Mouse (Mus musculus) limb, embryonic 13.5 days (tissue): ENCODE results near the gene Slc8a1. TPM values are rescaled to one million over a fixed set of nuclear protein-coding genes. Genes with fewer than 3 reads are reported as not detected.

ENCODE experiments used
- ATAC-seq: fragments of 200-750 bp; cut with Nextera tagmentation; 2 replicates; pipeline ENCODE4 v1.8.0; 2017; ENCODE audit warnings: low read depth, moderate number of reproducible peaks, moderate TSS enrichment; ENCODE audit not compliant: low FRiP score
- H3K27ac ChIP-seq: fragments of 300-500 bp; sonication (generic); 2 replicates; pipeline ENCODE4 v1.5.1; 2015; ENCODE audit warnings: inconsistent platforms, mild to moderate bottlenecking, moderate library complexity
- H3K27me3 ChIP-seq: fragments of 300-500 bp; sonication (generic); 2 replicates; pipeline ENCODE4 v1.6.1; 2015; ENCODE audit warnings: mild to moderate bottlenecking, inconsistent platforms
- H3K36me3 ChIP-seq: fragments of 300-500 bp; sonication (generic); 2 replicates; pipeline ENCODE4 v1.6.1; 2015; ENCODE audit warnings: inconsistent platforms, mild to moderate bottlenecking, moderate library complexity
- H3K4me1 ChIP-seq: fragments of 300-500 bp; sonication (generic); 2 replicates; pipeline ENCODE4 v1.6.1; 2015; ENCODE audit warnings: inconsistent platforms
- H3K4me2 ChIP-seq: fragments of 300-500 bp; sonication (generic); replicated peaks from 2 replicates; pipeline ENCODE4 v1.6.1; 2015; ENCODE audit warnings: inconsistent platforms, mild to moderate bottlenecking, moderate library complexity
- H3K4me3 ChIP-seq: fragments of 300-500 bp; sonication (generic); 2 replicates; pipeline ENCODE4 v1.5.1; 2015; ENCODE audit warnings: moderate library complexity, mild to moderate bottlenecking, inconsistent platforms
- H3K9ac ChIP-seq: fragments of 300-500 bp; sonication (generic); 2 replicates; pipeline ENCODE4 v1.6.1; 2015; ENCODE audit warnings: mild to moderate bottlenecking, inconsistent platforms
- H3K9me3 ChIP-seq: fragments of 300-500 bp; sonication (generic); 2 replicates; pipeline ENCODE4 v1.6.1; 2016; ENCODE audit warnings: inconsistent platforms
- WGBS: fragments of 180-500 bp; shearing (Covaris S2); methylation state at CpG from one replicate; pipeline ENCODE4 v1.1.7; 2015; 5-methylcytosine and 5-hydroxymethylcytosine counted together
- polyA plus RNA-seq: library from polyadenylated mRNA; unstranded; fragments of >200 nt; fragmentation: Nextera tagmentation; extraction: Ambion mirVana; gene quantifications from 2 replicates; pipeline ENCODE4 v1.2.1, GENCODE M21; 2015

Gene Slc8a1
- polyA plus RNA-seq, 1 experiment from 2014 or later = 7.5 TPM

DNA sequence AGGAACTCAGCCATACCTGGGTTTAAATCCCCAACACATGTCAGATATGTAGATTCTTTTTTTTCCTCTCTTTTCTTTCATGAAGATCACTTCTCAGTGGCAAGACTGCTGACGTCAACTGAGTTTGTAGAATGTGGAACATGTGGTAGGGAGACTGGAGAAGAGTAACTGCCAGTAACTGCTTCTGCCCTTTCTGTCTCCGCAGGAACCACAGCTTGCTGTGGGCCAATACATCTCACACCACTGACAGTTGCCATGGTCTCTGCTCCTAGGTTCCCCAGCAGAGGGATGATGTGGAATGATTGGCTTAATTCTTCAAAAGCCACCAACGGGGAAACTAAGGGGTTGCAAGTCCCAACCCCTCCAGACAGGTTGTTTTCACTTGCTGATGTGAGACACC, 33.4 kb downstream of the Slc8a1 start:
- Histone ChIP-seq H3K4me3 (no peak overlapping the region), H3K36me3 (no peaks in the 10 kb centered on the region), H3K4me2 (no peak overlapping the region), H3K27me3 (no peaks in the 10 kb centered on the region), H3K9me3 (no peaks in the 10 kb centered on the region), H3K9ac (no peak overlapping the region), H3K27ac (no peak overlapping the region), H3K4me1 (no peaks in the 10 kb centered on the region)
- 41% methylated on average over 3 of the region's 3 CpGs for WGBS
- ATAC-seq = no peak

DNA sequence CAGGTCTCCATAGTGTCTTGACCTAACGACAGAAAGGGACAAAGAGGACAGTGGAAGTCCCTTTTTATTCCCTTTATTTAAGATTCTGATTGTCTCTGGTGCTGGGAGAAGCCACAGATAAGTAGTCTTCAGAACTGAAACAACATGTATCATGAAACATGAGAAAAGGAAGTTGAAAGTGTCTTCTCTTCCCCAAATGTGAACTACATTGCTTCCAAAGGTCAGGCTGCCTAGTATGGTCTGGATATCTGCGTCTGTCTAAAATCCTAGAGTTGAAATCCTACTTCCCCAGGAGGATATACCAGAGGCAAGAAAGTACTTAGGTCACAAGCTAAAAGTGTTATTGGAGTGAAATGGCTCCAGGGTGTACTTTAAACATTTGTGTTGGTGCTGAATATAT, 34.9 kb downstream of the Slc8a1 start:
- Histone ChIP-seq H3K9ac (no peak overlapping the region), H3K4me1 (peaks cover 8% of the 10 kb centered on the region; the same call in 1 of the 2 replicates), H3K9me3 (no peaks in the 10 kb centered on the region), H3K4me3 (no peak overlapping the region), H3K27me3 (no peaks in the 10 kb centered on the region), H3K36me3 (no peaks in the 10 kb centered on the region), H3K4me2 (no peak overlapping the region), H3K27ac (no peak overlapping the region)
- 71% methylated on average over 2 of the region's 2 CpGs for WGBS
- ATAC-seq = no peak

DNA sequence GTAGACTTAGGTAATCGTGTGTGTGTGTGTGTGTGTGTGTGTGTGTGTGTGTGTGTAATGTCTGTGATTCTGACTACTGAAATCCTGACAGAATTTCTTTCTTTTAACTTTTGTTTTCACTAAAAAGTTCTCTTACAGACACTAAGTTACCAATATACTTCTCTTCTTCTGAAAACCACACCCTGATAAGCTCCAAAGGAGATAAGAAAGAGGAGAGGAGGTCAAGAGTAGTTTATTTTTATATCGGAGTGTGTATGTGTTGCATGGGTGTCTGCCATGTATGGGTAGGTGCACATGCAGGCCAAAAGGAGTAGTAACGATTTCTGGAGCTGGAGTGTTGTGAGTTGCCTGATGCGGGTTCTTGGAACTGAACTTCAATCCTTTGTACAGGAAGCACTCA, 36.5 kb downstream of the Slc8a1 start:
- Histone ChIP-seq H3K4me1 (peaks cover 8% of the 10 kb centered on the region; the same call in 1 of the 2 replicates), H3K9ac (no peak overlapping the region), H3K4me2 (no peak overlapping the region), H3K4me3 (no peak overlapping the region), H3K27me3 (no peaks in the 10 kb centered on the region), H3K27ac (no peak overlapping the region), H3K9me3 (no peaks in the 10 kb centered on the region), H3K36me3 (no peaks in the 10 kb centered on the region)
- WGBS = 78% methylated on average over 4 of the region's 4 CpGs
- no peak for ATAC-seq

DNA sequence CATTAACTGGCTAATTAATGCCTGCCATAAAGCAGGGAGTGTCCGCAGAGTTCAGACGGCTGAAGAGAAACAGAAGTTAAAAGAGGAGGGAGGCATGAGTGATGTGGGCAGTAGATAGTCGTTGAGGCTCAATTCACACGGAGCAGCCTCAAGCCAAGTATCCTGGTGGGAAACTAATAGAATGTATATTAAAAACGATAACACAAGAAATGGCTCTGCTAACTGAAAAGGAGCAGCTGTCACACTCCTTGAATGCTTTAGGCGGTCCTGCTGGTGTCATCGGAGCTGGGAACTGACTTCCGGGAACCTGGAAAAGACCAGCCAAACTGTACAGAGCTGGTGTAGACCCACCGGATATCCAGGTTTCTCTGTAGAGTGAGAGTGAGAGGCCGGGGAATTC, 39.4 kb downstream of the Slc8a1 start:
- WGBS = 37% methylated on average over 10 of the region's 10 CpGs

DNA sequence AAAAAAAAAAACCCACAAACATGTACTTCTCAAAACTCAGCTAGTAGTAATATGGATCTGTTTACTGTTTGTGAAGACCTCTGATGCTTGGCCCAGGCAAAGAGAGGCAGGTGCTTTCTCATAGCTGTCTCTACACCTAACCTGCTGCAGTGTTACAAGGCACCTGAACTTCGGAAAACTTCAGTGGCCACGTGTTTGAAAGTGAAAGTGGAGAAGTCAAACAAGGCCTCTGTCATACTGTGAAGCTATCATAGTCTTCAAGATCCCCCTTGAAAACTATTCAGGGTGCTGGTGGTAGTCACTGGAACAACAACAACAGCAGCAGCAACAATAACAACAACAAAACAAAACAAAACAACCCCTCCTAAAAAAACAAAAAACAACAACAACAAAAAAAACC, 40.5 kb downstream of the Slc8a1 start:
- ATAC-seq = no peak
- WGBS = 49% methylated on average over 2 of the region's 2 CpGs
- Histone ChIP-seq H3K27me3 (no peaks in the 10 kb centered on the region), H3K4me1 (peaks cover 8% of the 10 kb centered on the region; the same call in 1 of the 2 replicates), H3K9me3 (no peaks in the 10 kb centered on the region), H3K36me3 (no peaks in the 10 kb centered on the region), H3K9ac (no peak overlapping the region), H3K27ac (no peak overlapping the region), H3K4me2 (no peak overlapping the region), H3K4me3 (no peak overlapping the region)

More for the DNA sequence above, 39.4 kb downstream of the Slc8a1 start:
- ATAC-seq = no peak
- Histone ChIP-seq H3K36me3 (no peaks in the 10 kb centered on the region), H3K4me2 (no peak overlapping the region), H3K9ac (no peak overlapping the region), H3K9me3 (no peaks in the 10 kb centered on the region), H3K4me1 (peaks cover 8% of the 10 kb centered on the region; the same call in 1 of the 2 replicates), H3K4me3 (no peak overlapping the region), H3K27ac (no peak overlapping the region), H3K27me3 (no peaks in the 10 kb centered on the region)

DNA sequence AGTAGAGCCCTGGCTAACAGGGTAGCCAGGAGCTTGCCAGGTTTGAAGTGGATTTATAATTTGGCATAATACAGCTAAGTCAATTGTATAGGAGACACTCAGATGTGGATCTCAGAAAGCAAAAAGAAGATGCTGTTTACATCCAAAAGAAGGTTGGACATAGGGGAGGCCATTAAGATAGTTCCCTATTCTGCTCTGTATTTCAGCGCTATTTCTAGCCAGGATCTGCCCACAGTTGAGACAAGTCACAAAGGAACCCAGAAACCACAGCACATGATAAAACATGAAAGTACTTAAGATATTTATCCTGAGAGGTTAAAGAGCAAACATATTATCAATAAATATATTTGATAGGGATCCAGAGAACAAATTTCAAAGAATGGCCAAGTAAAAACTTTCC, 43.2 kb downstream of the Slc8a1 start:
- WGBS = 84% methylated on average over 1 of the region's 1 CpGs
- Histone ChIP-seq H3K27me3 (no peaks in the 10 kb centered on the region), H3K36me3 (no peaks in the 10 kb centered on the region), H3K4me3 (no peak overlapping the region), H3K9me3 (no peaks in the 10 kb centered on the region), H3K27ac (no peak overlapping the region), H3K9ac (no peak overlapping the region), H3K4me1 (peaks cover 8% of the 10 kb centered on the region; the same call in 1 of the 2 replicates), H3K4me2 (no peak overlapping the region)
- no peak for ATAC-seq

DNA sequence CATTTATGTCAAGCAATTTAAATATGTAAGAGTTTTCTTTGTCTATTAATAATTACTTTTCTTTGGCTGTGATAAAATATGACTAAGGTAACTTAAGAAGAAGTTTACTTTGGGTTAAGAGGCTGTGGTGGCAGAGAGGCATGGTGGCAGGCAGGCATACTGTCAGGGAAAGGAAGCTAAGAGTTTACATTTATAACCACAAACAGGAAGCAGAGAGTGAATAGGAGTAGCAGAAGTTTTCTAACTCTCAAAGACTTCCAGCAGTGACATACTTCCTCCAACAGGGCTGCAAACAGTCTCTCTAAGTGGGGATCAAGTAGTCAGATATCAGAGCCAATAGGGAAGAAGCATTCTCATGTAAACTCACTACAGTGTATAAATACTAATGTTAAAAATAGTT, 58.6 kb downstream of the Slc8a1 start:
- Histone ChIP-seq H3K27me3 (no peaks in the 10 kb centered on the region), H3K9ac (no peak overlapping the region), H3K27ac (no peak overlapping the region), H3K4me2 (no peak overlapping the region), H3K4me3 (no peak overlapping the region), H3K36me3 (no peaks in the 10 kb centered on the region), H3K4me1 (no peaks in the 10 kb centered on the region), H3K9me3 (no peaks in the 10 kb centered on the region)
- no peak for ATAC-seq

DNA sequence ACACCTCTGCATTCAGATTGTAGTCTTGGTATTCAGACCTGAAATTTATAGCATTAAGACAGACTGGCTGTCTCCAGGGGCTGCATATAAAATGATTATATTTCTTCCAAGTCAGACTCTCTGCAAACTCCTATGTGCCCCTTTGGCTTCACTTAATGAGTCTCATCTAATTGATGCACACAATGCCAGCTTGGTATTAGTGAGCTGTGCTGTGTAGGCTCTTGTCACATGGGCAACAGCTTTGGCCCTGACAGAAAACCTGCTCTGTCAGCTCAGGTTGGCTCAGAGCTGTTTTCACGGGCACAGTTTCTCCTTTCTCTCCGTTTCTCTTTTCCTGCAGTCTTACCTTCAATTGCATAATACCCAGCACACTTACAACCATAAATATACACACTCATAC, 60.7 kb downstream of the Slc8a1 start:
- no peak overlapping the region for H3K9ac ChIP-seq
- no peak overlapping the region for H3K27ac ChIP-seq
- no peaks in the 10 kb centered on the region for H3K36me3 ChIP-seq
- WGBS = 73% methylated on average over 2 of the region's 2 CpGs
- no peak overlapping the region for H3K4me2 ChIP-seq
- no peaks in the 10 kb centered on the region for H3K9me3 ChIP-seq
- H3K27me3 ChIP-seq = peaks cover 12% of the 10 kb centered on the region
- no peak overlapping the region for H3K4me3 ChIP-seq
- no peaks in the 10 kb centered on the region for H3K4me1 ChIP-seq
- no peak for ATAC-seq

DNA sequence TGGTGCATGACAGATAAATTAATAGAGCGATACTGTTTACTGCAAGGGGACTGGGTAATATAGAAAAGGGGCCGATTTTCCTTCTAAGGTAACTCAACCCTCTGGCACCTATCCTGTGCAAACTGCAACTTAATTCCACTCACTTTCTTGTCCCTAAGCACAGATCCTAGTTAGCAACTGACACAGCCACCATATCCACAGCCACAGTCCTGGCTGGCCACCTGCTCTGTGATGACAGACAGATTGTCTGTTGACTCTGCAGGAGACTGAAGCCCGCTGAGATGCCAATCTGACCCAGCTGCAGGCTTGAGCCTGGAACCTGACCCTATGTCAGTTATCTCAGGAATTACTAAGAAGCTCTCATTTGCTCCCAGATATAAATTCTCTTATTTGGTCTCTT, 62.0 kb downstream of the Slc8a1 start:
- WGBS = 58% methylated on average over 3 of the region's 3 CpGs
- H3K4me1 ChIP-seq = 0 out of 2 replicates have a peak, but pooled peaks cover 7% of the 10 kb centered on the region
- peak; percentile 71; the same call in 1 of the 2 replicates for ATAC-seq
- peaks cover 25% of the 10 kb centered on the region for H3K27me3 ChIP-seq
- H3K4me3 ChIP-seq = no peak overlapping the region
- no peak overlapping the region for H3K27ac ChIP-seq
- no peak overlapping the region for H3K9ac ChIP-seq
- H3K4me2 ChIP-seq = no peak overlapping the region
- H3K36me3 ChIP-seq = no peaks in the 10 kb centered on the region
- H3K9me3 ChIP-seq = no peaks in the 10 kb centered on the region

DNA sequence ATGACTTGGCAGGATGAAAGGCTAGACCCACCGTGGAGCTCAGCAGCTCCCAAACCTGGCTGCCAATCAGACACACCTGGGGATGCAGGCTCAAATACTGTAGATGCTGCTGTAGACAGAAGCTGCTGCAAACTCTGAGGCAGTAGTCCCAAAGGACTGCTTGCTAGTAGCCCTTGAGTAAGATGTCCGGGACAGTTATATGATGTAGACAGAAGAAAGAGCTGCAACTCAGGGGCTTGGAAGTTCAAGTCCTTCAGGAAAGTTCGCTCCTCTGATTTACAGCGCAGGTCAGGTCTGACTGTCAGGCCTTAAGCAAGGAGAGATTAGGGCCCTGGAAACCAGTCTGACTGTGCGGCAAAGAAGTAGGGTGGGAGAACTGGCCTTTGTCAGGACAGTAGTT, 66.9 kb downstream of the Slc8a1 start:
- no peak for ATAC-seq
- Histone ChIP-seq H3K27me3 (peaks cover 31% of the 10 kb centered on the region), H3K4me3 (peak overlapping the region; percentile 77; the same call in 1 of the 2 replicates), H3K9ac (no peak overlapping the region), H3K9me3 (no peaks in the 10 kb centered on the region), H3K36me3 (no peaks in the 10 kb centered on the region), H3K4me2 (peak overlapping the region; percentile 85), H3K4me1 (peaks cover 33% of the 10 kb centered on the region), H3K27ac (no peak overlapping the region)
- 17% methylated on average over 5 of the region's 5 CpGs for WGBS

DNA sequence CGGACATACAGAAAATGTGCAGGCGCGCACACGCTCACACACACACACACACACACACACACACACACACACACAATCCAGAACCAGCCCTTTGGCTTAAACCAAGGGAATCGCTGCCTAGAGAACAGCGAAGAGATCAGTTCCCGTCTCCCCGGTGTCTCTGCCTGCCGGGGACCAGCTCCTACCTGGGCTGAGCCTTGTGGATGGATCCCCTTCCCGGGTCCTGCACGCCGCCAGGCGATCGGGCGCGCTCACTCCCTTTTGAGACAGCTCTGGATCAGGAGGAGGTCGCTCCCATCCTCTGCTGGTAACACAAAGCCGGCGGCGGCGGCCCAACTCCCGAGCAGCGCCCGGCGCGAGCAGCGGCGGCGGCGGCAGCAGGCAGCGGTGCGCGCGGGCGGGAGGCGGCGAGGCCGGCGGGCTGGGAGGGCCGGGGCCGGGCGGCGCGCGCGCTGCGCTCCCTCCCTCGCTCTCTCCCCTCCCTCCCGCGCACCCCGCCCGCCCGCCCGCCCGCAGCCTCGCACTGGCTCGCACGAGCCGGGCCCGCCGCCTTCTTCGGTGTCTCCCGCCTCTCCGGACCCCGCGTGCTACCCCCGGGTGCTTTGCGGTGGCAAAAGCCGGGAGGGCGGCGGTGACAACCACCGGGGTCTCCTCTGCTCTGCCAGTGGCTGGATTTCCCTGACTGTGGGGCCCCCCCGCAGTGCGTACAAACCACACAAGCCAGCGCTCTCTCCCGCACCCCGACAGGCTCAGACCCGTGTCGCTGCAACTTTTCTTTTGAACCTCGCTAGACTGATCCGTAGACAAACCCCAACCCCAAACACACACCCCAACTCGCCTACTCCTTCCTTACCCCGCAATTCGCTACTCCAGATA, 68.1 kb downstream of the Slc8a1 start:
- peak; percentile 76 for ATAC-seq
- peaks cover 34% of the 10 kb centered on the region for H3K4me1 ChIP-seq
- peaks cover 31% of the 10 kb centered on the region for H3K27me3 ChIP-seq
- under 1% methylated on average over 45 of the region's 84 CpGs for WGBS
- H3K4me2 ChIP-seq = peak overlapping the region; percentile 85
- peak overlapping the region; percentile 77 for H3K4me3 ChIP-seq
- peak overlapping the region; percentile 87 for H3K9ac ChIP-seq
- H3K9me3 ChIP-seq = no peaks in the 10 kb centered on the region
- H3K36me3 ChIP-seq = no peaks in the 10 kb centered on the region
- peak overlapping the region; percentile 91 for H3K27ac ChIP-seq

DNA sequence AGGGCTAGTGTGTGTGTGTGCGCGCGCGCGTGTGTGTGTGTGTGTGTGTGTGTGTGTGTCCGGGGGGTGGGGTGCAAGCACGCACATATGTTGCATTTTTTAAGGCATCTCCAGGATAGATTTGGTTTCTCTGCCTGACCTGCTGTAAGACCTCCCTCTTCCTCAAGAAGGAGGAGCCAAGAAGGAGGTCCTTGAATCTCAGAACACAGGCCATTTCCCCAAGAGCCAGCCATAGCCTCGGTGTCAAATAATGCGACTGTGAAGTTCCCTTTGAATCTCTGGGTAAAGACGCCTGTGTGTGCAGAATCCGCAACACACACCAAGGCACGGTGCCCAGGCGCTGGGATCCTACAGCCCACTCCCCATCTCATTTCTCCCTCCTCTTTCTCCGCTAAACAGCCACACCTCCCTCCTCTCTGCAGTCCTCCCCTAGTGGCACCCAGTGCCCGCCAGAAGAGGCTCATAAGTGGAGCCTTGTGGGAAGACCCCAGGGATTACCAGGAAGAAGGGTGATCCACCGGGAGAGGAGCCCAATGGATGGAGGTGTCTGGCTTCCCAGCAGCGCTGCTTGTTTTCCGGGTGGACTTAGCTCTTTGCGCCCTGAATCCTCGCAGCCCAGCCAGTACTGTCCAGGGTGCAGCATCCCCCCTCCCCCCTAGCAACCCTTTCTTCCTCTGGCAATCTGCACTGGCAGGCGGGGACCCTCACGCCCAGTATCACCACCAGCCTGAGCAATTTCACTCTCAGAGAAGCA, 68.9 kb downstream of the Slc8a1 start:
- H3K4me2 ChIP-seq = peak overlapping the region; percentile 85
- H3K36me3 ChIP-seq = no peaks in the 10 kb centered on the region
- H3K4me3 ChIP-seq = peak overlapping the region; percentile 77
- peaks cover 34% of the 10 kb centered on the region for H3K4me1 ChIP-seq
- H3K9ac ChIP-seq = peak overlapping the region; percentile 87
- no peaks in the 10 kb centered on the region for H3K9me3 ChIP-seq
- H3K27me3 ChIP-seq = peaks cover 31% of the 10 kb centered on the region
- WGBS = under 1% methylated on average over 22 of the region's 22 CpGs
- ATAC-seq = peak; percentile 74
- H3K27ac ChIP-seq = peak overlapping the region; percentile 91
